Mouse (Mus musculus) layer of hippocampus, postnatal 25 days (tissue): Measurements from ENCODE around the gene Msh6. TPM values are rescaled to one million over a fixed set of nuclear protein-coding genes. Genes with fewer than 3 reads are reported as not detected.

Experiments
- total RNA-seq, 2 experiments: library from RNA; stranded (reverse); gene quantifications; 2 replicates each; pipeline ENCODE4 v1.2.3; 2021

The Msh6 gene
- total RNA-seq, 2 experiments from 2014 or later = 14.0 to 14.3 TPM

Other genes with a start within 250 kb of the Msh6 start
- 10 to 100 TPM; 23.4 to 25.7 TPM for gene Kcnk12, start 177.1 kb upstream of the Msh6 start, total RNA-seq
- gene Rpl36-ps4, start 54.1 kb upstream of the Msh6 start, total RNA-seq = not detected
- 100 to 1,000 TPM; 117 to 119 TPM for gene Fbxo11, start 90.2 kb downstream of the Msh6 start, total RNA-seq